Mouse (Mus musculus) liver, adult 2 months (tissue): ENCODE data around the gene Gm28043.

Experiments used
- CTCF ChIP-seq: fragments of 200-500 bp; IDR thresholded peaks from 2 replicates; pipeline ENCODE4 v1.5.1; 2011; ENCODE audit warnings: low read depth, low read length, control low read depth
- POLR2A ChIP-seq: fragments of 200-500 bp; IDR thresholded peaks from 2 replicates; pipeline ENCODE4 v1.6.1; 2011; ENCODE audit warnings: low read length, control low read depth; ENCODE audit not compliant: insufficient read depth; ENCODE audit errors: extremely low read depth

- no peak for TF ChIP-seq CTCF
- no peak for TF ChIP-seq POLR2A
Measured at GRCm38 (mm10) chr17:29705881-29706280, 91.2 kb downstream of the Gm28043 start.
